Mouse (Mus musculus) C2C12 (cell line): ENCODE measurements around the gene Kcnma1. TPM values are rescaled to one million over a fixed set of nuclear protein-coding genes. Genes with fewer than 3 reads are reported as not detected.

Source experiments
- H3K27me3 ChIP-seq: one replicate; pipeline ENCODE4 v1.6.1; 2011; ENCODE audit not compliant: control insufficient read depth, insufficient read depth, insufficient read length
- H3K36me3 ChIP-seq: one replicate; pipeline ENCODE4 v1.6.1; 2011; ENCODE audit not compliant: control insufficient read depth, insufficient read depth
- H3K4me3 ChIP-seq: one replicate; pipeline ENCODE4 v1.5.1; 2011; ENCODE audit warnings: mild to moderate bottlenecking, control low read depth; ENCODE audit not compliant: poor library complexity, insufficient read depth, severe bottlenecking
- H3K79me2 ChIP-seq: one replicate; pipeline ENCODE4 v1.6.1; 2011; ENCODE audit not compliant: control insufficient read depth, insufficient read depth
- H3K79me3 ChIP-seq: one replicate; pipeline ENCODE4 v1.6.1; 2011; ENCODE audit warnings: low read depth, control low read depth
- H3ac ChIP-seq: one replicate; pipeline ENCODE3; 2011; ENCODE audit warnings: low read depth; ENCODE audit not compliant: control insufficient read depth, insufficient read length
- CEBPB ChIP-seq: IDR thresholded peaks from one replicate; pipeline ENCODE4 v1.6.1; 2011; ENCODE audit warnings: low read depth, mild to moderate bottlenecking, control low read depth, moderate library complexity
- CTCF ChIP-seq: IDR thresholded peaks from one replicate; pipeline ENCODE4 v1.5.1; 2011; ENCODE audit not compliant: control insufficient read depth, insufficient read depth, insufficient read length
- FOSL1 ChIP-seq: IDR thresholded peaks from one replicate; pipeline ENCODE4 v1.8.0; 2011; ENCODE audit warnings: mild to moderate bottlenecking, low read length; ENCODE audit not compliant: poor library complexity, insufficient read depth, severe bottlenecking
- MAX ChIP-seq: IDR thresholded peaks from one replicate; pipeline ENCODE4 v1.6.1; 2011; ENCODE audit warnings: mild to moderate bottlenecking, control low read depth
- MYOD1 ChIP-seq: IDR thresholded peaks from one replicate; pipeline ENCODE4 v1.6.1; 2011; ENCODE audit warnings: low read depth; ENCODE audit not compliant: control insufficient read depth, insufficient read length
- MYOG ChIP-seq: IDR thresholded peaks from one replicate; pipeline ENCODE4 v1.6.1; 2011; ENCODE audit not compliant: control insufficient read depth, insufficient read length; ENCODE audit errors: extremely low read depth
- USF1 ChIP-seq: IDR thresholded peaks from one replicate; pipeline ENCODE4 v1.6.1; 2011; ENCODE audit warnings: low read depth, mild to moderate bottlenecking, control low read depth, moderate library complexity
- polyA plus RNA-seq: library from polyadenylated mRNA; unstranded; fragments of >200 nt; fragmentation: generic; extraction: Trizol; gene quantifications from one replicate; pipeline ENCODE4 v1.2.1, GENCODE M21; 2012; ENCODE audit warnings: missing spikeins

Gene Kcnma1
- polyA plus RNA-seq, 1 experiment: not detected

GRCm38 (mm10) chr14:23899462-23899861, 114.8 kb downstream of the Kcnma1 start:
- H3K79me3 ChIP-seq: no peaks in the 10 kb centered on the region
- no peaks in the 10 kb centered on the region for H3K79me2 ChIP-seq
- no peak overlapping the region for H3K4me3 ChIP-seq
- no peaks in the 10 kb centered on the region for H3K36me3 ChIP-seq
- TF ChIP-seq USF1: no peak
- TF ChIP-seq MYOD1: no peak
- no peak for TF ChIP-seq FOSL1
- no peak for TF ChIP-seq CTCF
- TF ChIP-seq MAX: no peak
- no peak for TF ChIP-seq MYOG
- no peak for TF ChIP-seq CEBPB
- no peak overlapping the region for H3ac ChIP-seq
- H3K27me3 ChIP-seq: peaks cover 17% of the 10 kb centered on the region

- H3K36me3 ChIP-seq: no peaks in the 10 kb centered on the region
- peaks cover 17% of the 10 kb centered on the region for H3K27me3 ChIP-seq
- TF ChIP-seq MYOD1 (no peak), FOSL1 (no peak), CEBPB (no peak), USF1 (no peak), MAX (no peak), MYOG (no peak), CTCF (no peak)
- H3ac ChIP-seq: no peak overlapping the region
- no peaks in the 10 kb centered on the region for H3K79me3 ChIP-seq
- H3K79me2 ChIP-seq: no peaks in the 10 kb centered on the region
- no peak overlapping the region for H3K4me3 ChIP-seq
Measured at GRCm38 (mm10) chr14:23897815-23898214, 116.5 kb downstream of the Kcnma1 start.

GRCm38 (mm10) chr14:23896036-23896435, 118.3 kb downstream of the Kcnma1 start:
- Histone ChIP-seq H3K36me3 (no peaks in the 10 kb centered on the region), H3K79me2 (no peaks in the 10 kb centered on the region), H3K4me3 (no peak overlapping the region), H3K27me3 (peaks cover 20% of the 10 kb centered on the region), H3K79me3 (no peaks in the 10 kb centered on the region), H3ac (no peak overlapping the region)
- TF ChIP-seq CEBPB (no peak), FOSL1 (no peak), MYOD1 (no peak), USF1 (no peak), MYOG (no peak), MAX (no peak), CTCF (no peak)

GRCm38 (mm10) chr14:23886112-23886511, 128.2 kb downstream of the Kcnma1 start:
- no peak overlapping the region for H3ac ChIP-seq
- H3K79me3 ChIP-seq: no peaks in the 10 kb centered on the region
- no peaks in the 10 kb centered on the region for H3K36me3 ChIP-seq
- H3K79me2 ChIP-seq: no peaks in the 10 kb centered on the region
- H3K4me3 ChIP-seq: no peak overlapping the region
- peaks cover 3% of the 10 kb centered on the region for H3K27me3 ChIP-seq
- no peak for TF ChIP-seq MAX
- no peak for TF ChIP-seq FOSL1
- no peak for TF ChIP-seq CEBPB
- TF ChIP-seq USF1: no peak
- no peak for TF ChIP-seq CTCF
- TF ChIP-seq MYOD1: no peak
- no peak for TF ChIP-seq MYOG

GRCm38 (mm10) chr14:23885539-23885938, 128.8 kb downstream of the Kcnma1 start:
- no peaks in the 10 kb centered on the region for H3K79me3 ChIP-seq
- no peak for TF ChIP-seq MAX
- no peak for TF ChIP-seq CEBPB
- TF ChIP-seq CTCF: no peak
- TF ChIP-seq FOSL1: no peak
- TF ChIP-seq USF1: no peak
- no peak for TF ChIP-seq MYOD1
- H3ac ChIP-seq: no peak overlapping the region
- H3K27me3 ChIP-seq: peaks cover 3% of the 10 kb centered on the region
- H3K79me2 ChIP-seq: no peaks in the 10 kb centered on the region
- H3K36me3 ChIP-seq: no peaks in the 10 kb centered on the region
- no peak overlapping the region for H3K4me3 ChIP-seq

GRCm38 (mm10) chr14:23885071-23885470, 129.2 kb downstream of the Kcnma1 start:
- no peak overlapping the region for H3ac ChIP-seq
- no peaks in the 10 kb centered on the region for H3K79me3 ChIP-seq
- peaks cover 3% of the 10 kb centered on the region for H3K27me3 ChIP-seq
- TF ChIP-seq CTCF (no peak), MAX (no peak), CEBPB (no peak), MYOD1 (no peak), MYOG (no peak)
- H3K79me2 ChIP-seq: no peaks in the 10 kb centered on the region
- no peak overlapping the region for H3K4me3 ChIP-seq
- no peaks in the 10 kb centered on the region for H3K36me3 ChIP-seq
